ENCODE assay signal across 8 mouse cellular contexts in genomic region chr4:140684141-140684871, GRCm38 (mm10). TPM values are rescaled to one million over a fixed set of nuclear protein-coding genes. Genes with fewer than 3 reads are reported as not detected.
DNase-seq lines count a peak whose midpoint lies in the region; ATAC-seq and TF ChIP-seq lines count a peak whose summit lies in the region.

No protein-coding gene starts in this region.

- H3K4me3 ChIP-seq in MEL (ENCODE audit: control insufficient read depth in 1 of 2, insufficient read depth in 1 of 2, low read depth in 2 of 2, low read length in 2 of 2), result peak overlapping the region; percentile 3 to 27
- H3K4me3 ChIP-seq in heart, embryonic 14.5 days (ENCODE audit: control insufficient read depth in 1 of 2, insufficient read depth in 1 of 2, low read depth in 1 of 2, low read length in 2 of 2), result peak overlapping the region in 1 of 2 experiments; percentile 24; a peak in 2 of 4 replicates
- H3K4me3 ChIP-seq in limb, embryonic 15.5 days, result peak overlapping the region; percentile 10
- no peak overlapping the region for H3K4me3 ChIP-seq in midbrain, embryonic 14.5 days (replicated peaks; ENCODE audit: low read depth, low read length)

- H3K9me3 ChIP-seq in MEL (replicated peaks; ENCODE audit: insufficient read depth, low read length), result no peaks in the 10 kb centered on the region
- no peaks in the 10 kb centered on the region for H3K9me3 ChIP-seq in heart, embryonic 14.5 days (ENCODE audit: control insufficient read depth, low read length)
- no peaks in the 10 kb centered on the region for H3K9me3 ChIP-seq in limb, embryonic 15.5 days
- H3K9me3 ChIP-seq in midbrain, embryonic 14.5 days (ENCODE audit: control insufficient read depth, low read length), result no peaks in the 10 kb centered on the region

- TF ChIP-seq CTCF in MEL (IDR thresholded peaks at IDR 0.05 in 2 of 3, conservative IDR thresholded peaks at IDR 0.05 in 1 of 3; ENCODE audit: control insufficient read depth in 1 of 3, insufficient read depth in 1 of 3, low read depth in 2 of 3, low read length in 3 of 3, poor library complexity in 1 of 3, severe bottlenecking in 1 of 3), result no peak

- intact Hi-C loops in left cerebral cortex, postnatal 36 days (cut with DNase I), result loop anchor here (5.0 kb wide), 1 partner anchor 218 kb away; no protein-coding TSS in a partner anchor

- DNase-seq in MEL (ENCODE audit: low read depth, low spot score), result peak; percentile 83
- peak; percentile 76 for DNase-seq in embryo, embryonic 10 days (ENCODE audit: low spot score)
- peak; percentile 59 for DNase-seq in midbrain, embryonic 14.5 days
- DNase-seq in left cerebral cortex, postnatal 36 days (ENCODE audit: low spot score in 2 of 2), result no peak
- DNase-seq in layer of hippocampus, postnatal 14 days (ENCODE audit: low spot score in 2 of 2), result no peak

- peak overlapping the region; percentile 85 for H3K27ac ChIP-seq in MEL (ENCODE audit: control insufficient read depth, low read depth, low read length)
- H3K27ac ChIP-seq in heart, embryonic 14.5 days (replicated peaks in 1 of 2; ENCODE audit: control insufficient read depth in 1 of 2, insufficient read depth in 1 of 2, low read depth in 2 of 2, low read length in 2 of 2), result no peak overlapping the region
- no peak overlapping the region; the same call in 1 of the 2 replicates for H3K27ac ChIP-seq in limb, embryonic 15.5 days
- no peak overlapping the region for H3K27ac ChIP-seq in midbrain, embryonic 14.5 days (replicated peaks; ENCODE audit: low read depth, low read length)

- 5% methylated on average over 16 of the region's 16 CpGs for WGBS in heart, embryonic 14.5 days
- 2% methylated on average over 16 of the region's 16 CpGs for WGBS in limb, embryonic 15.5 days
- 10% methylated on average over 16 of the region's 16 CpGs for WGBS in midbrain, embryonic 14.5 days

- H3K27me3 ChIP-seq in MEL (ENCODE audit: control insufficient read depth in 1 of 2, insufficient read depth in 2 of 2, low read length in 2 of 2), result no peaks in the 10 kb centered on the region
- H3K27me3 ChIP-seq in heart, embryonic 14.5 days (ENCODE audit: control insufficient read depth, insufficient read depth, low read length), result no peaks in the 10 kb centered on the region
- no peaks in the 10 kb centered on the region for H3K27me3 ChIP-seq in limb, embryonic 15.5 days
- no peaks in the 10 kb centered on the region for H3K27me3 ChIP-seq in midbrain, embryonic 14.5 days (ENCODE audit: control insufficient read depth, insufficient read depth, low read length)

- ATAC-seq in heart, embryonic 14.5 days (ENCODE audit: insufficient number of reproducible peaks, insufficient read depth, low FRiP score, low read depth), result 0 out of 2 replicates have a peak, but pooled peaks have one; percentile 45
- ATAC-seq in limb, embryonic 15.5 days (ENCODE audit: insufficient number of reproducible peaks, low FRiP score, low TSS enrichment, low read depth), result 0 out of 2 replicates have a peak, but pooled peaks have one; percentile 22
- ATAC-seq in midbrain, embryonic 14.5 days (ENCODE audit: low FRiP score, low TSS enrichment), result no peak
- ATAC-seq in activated CD4-positive, CD25-positive, alpha-beta regulatory T cell, adult 4 months, result no peak

- peak overlapping the region; percentile 61 for H3K4me2 ChIP-seq in heart, embryonic 14.5 days (ENCODE audit: low read length)
- peak overlapping the region; percentile 43 for H3K4me2 ChIP-seq in limb, embryonic 15.5 days
- peak overlapping the region; percentile 27 for H3K4me2 ChIP-seq in midbrain, embryonic 14.5 days (ENCODE audit: low read length)

- no peaks in the 10 kb centered on the region for H3K79me2 ChIP-seq in MEL (ENCODE audit: control insufficient read depth, insufficient read depth, low read length, poor library complexity)

- peak; percentile 65 to 88 for TF ChIP-seq EP300 in MEL (IDR thresholded peaks at IDR 0.05; ENCODE audit: low read depth in 1 of 2, low read length in 2 of 2)

- peaks cover 5 to 21% of the 10 kb centered on the region in 2 experiments for H3K4me1 ChIP-seq in MEL (ENCODE audit: control insufficient read depth in 1 of 2, insufficient read depth in 2 of 2, low read length in 2 of 2)
- peaks cover 10 to 13% of the 10 kb centered on the region in 2 experiments for H3K4me1 ChIP-seq in heart, embryonic 14.5 days (ENCODE audit: control insufficient read depth in 2 of 2, insufficient read depth in 2 of 2, low read length in 2 of 2)
- peaks cover 30% of the 10 kb centered on the region for H3K4me1 ChIP-seq in limb, embryonic 15.5 days
- H3K4me1 ChIP-seq in midbrain, embryonic 14.5 days (ENCODE audit: control insufficient read depth, insufficient read depth, low read length), result peaks cover 8% of the 10 kb centered on the region; the same call in 1 of the 2 replicates

- H3K9ac ChIP-seq in MEL (ENCODE audit: control insufficient read depth, low read depth, low read length, poor library complexity, severe bottlenecking), result peak overlapping the region; percentile 76
- H3K9ac ChIP-seq in heart, embryonic 14.5 days (ENCODE audit: low read length), result peak overlapping the region; percentile 40; the same call in 1 of the 2 replicates
- H3K9ac ChIP-seq in limb, embryonic 15.5 days, result no peak overlapping the region
- no peak overlapping the region for H3K9ac ChIP-seq in midbrain, embryonic 14.5 days (replicated peaks; ENCODE audit: low read length)

- TF ChIP-seq POLR2A in MEL (IDR thresholded peaks at IDR 0.05; ENCODE audit: control insufficient read depth in 1 of 2, insufficient read depth in 1 of 2, low read depth in 1 of 2, low read length in 2 of 2, poor library complexity in 1 of 2), result peak; percentile 40 to 69; a peak in 2 of 4 replicates

- H3K36me3 ChIP-seq in MEL (ENCODE audit: control insufficient read depth in 1 of 2, insufficient read depth in 2 of 2, low read length in 2 of 2), result peaks cover 0 to 17% of the 10 kb centered on the region in 2 experiments; a peak in 2 of 4 replicates
- no peaks in the 10 kb centered on the region for H3K36me3 ChIP-seq in heart, embryonic 14.5 days (ENCODE audit: control insufficient read depth, insufficient read depth, low read length)
- H3K36me3 ChIP-seq in limb, embryonic 15.5 days, result no peaks in the 10 kb centered on the region
- no peaks in the 10 kb centered on the region for H3K36me3 ChIP-seq in midbrain, embryonic 14.5 days (ENCODE audit: control insufficient read depth, insufficient read depth, low read length)

- no peak for TF ChIP-seq RAD21 in MEL (IDR thresholded peaks at IDR 0.05; ENCODE audit: low read depth, low read length)

TF ChIP-seq in MEL, 35 proteins besides CTCF, POLR2A, EP300 and RAD21 (continues in another document):
- TF ChIP-seq KAT2A (conservative IDR thresholded peaks at IDR 0.05; ENCODE audit: low read depth, low read length) (no peak), ZKSCAN1 (IDR thresholded peaks at IDR 0.05; ENCODE audit: low read depth, low read length) (no peak), ZNF384 (IDR thresholded peaks at IDR 0.05; ENCODE audit: low read depth, low read length) (no peak), CHD1 (IDR thresholded peaks at IDR 0.05; ENCODE audit: low read depth, low read length) (no peak), UBTF (IDR thresholded peaks at IDR 0.05; ENCODE audit: borderline replicate concordance, insufficient read depth, low read depth, low read length) (no peak), NRF1 (IDR thresholded peaks at IDR 0.05; ENCODE audit: insufficient read depth, low read depth, low read length, poor library complexity, severe bottlenecking) (no peak), USF1 (IDR thresholded peaks at IDR 0.05; ENCODE audit: low read depth, low read length) (peak; percentile 75), MAX (IDR thresholded peaks at IDR 0.05; ENCODE audit: low read length) (peak; percentile 98), RCOR1 (IDR thresholded peaks at IDR 0.05; ENCODE audit: low read depth, low read length) (no peak), POLR2AphosphoS5 (IDR thresholded peaks at IDR 0.05; ENCODE audit: borderline replicate concordance, low read depth, low read length) (no peak), HCFC1 (IDR thresholded peaks at IDR 0.05; ENCODE audit: low read depth, low read length) (no peak; the same call in 1 of the 2 replicates)

RNA-seq across cellular contexts. Expression of gene Rcc2, which starts 16.0 kb away (rescaled TPM):
- total RNA-seq in MEL (2012; rRNA removed), result 267 and 270 TPM in 2 replicates
- polyA plus RNA-seq in MEL (2012; ENCODE audit: insufficient read depth in 1 of 2, insufficient read length in 2 of 2, low read depth in 1 of 2, low replicate concordance in 2 of 2, missing spikeins in 1 of 2), result 100 to 1,000 TPM; 254 to 427 TPM
- polyA plus RNA-seq in heart, embryonic 14.5 days (2014; fragmentation: Nextera tagmentation; extraction: Ambion mirVana), result 15.1 and 16.1 TPM in 2 replicates
- polyA plus RNA-seq in limb, embryonic 15.5 days (2015; fragmentation: Nextera tagmentation; extraction: Ambion mirVana), result 31.0 and 32.5 TPM in 2 replicates
- 21.2 and 21.5 TPM in 2 replicates for polyA plus RNA-seq in midbrain, embryonic 14.5 days (2014; fragmentation: Nextera tagmentation; extraction: Ambion mirVana)
- 10 to 100 TPM; 17.6 to 22.8 TPM for polyA plus RNA-seq in activated CD4-positive, CD25-positive, alpha-beta regulatory T cell, adult 4 months (2017; shearing (Covaris generic))
- total RNA-seq in left cerebral cortex, postnatal 36 days (2021), result 10 to 100 TPM; 74.7 to 84.4 TPM
- total RNA-seq in layer of hippocampus, postnatal 14 days (2021), result 10 to 100 TPM; 74.9 to 75.4 TPM

RNA-seq across cellular contexts. Expression of gene Arhgef10l, which starts 18.5 kb away (rescaled TPM):
- total RNA-seq in MEL (2012; rRNA removed), result 10.2 and 16.9 TPM in 2 replicates
- 10 to 100 TPM in 1 of 2 experiments, not detected in 1; 26.0 TPM for polyA plus RNA-seq in MEL (2012; ENCODE audit: insufficient read depth in 1 of 2, insufficient read length in 2 of 2, low read depth in 1 of 2, low replicate concordance in 2 of 2, missing spikeins in 1 of 2)
- 14.2 and 15.9 TPM in 2 replicates for polyA plus RNA-seq in heart, embryonic 14.5 days (2014; fragmentation: Nextera tagmentation; extraction: Ambion mirVana)
- 22.4 and 23.0 TPM in 2 replicates for polyA plus RNA-seq in limb, embryonic 15.5 days (2015; fragmentation: Nextera tagmentation; extraction: Ambion mirVana)
- 18.7 and 24.6 TPM in 2 replicates for polyA plus RNA-seq in midbrain, embryonic 14.5 days (2014; fragmentation: Nextera tagmentation; extraction: Ambion mirVana)
- not detected for polyA plus RNA-seq in activated CD4-positive, CD25-positive, alpha-beta regulatory T cell, adult 4 months (2017; shearing (Covaris generic))
- 10 to 100 TPM; 61.0 to 63.4 TPM for total RNA-seq in left cerebral cortex, postnatal 36 days (2021)
- 10 to 100 TPM; 48.8 to 50.8 TPM for total RNA-seq in layer of hippocampus, postnatal 14 days (2021)

RNA-seq across cellular contexts. Expression of gene Padi6, which starts 58.1 kb away (rescaled TPM):
- not detected in 2 replicates for total RNA-seq in MEL (2012; rRNA removed)
- not detected for polyA plus RNA-seq in MEL (2012; ENCODE audit: insufficient read depth in 1 of 2, insufficient read length in 2 of 2, low read depth in 1 of 2, low replicate concordance in 2 of 2, missing spikeins in 1 of 2)
- not detected in 2 replicates for polyA plus RNA-seq in heart, embryonic 14.5 days (2014; fragmentation: Nextera tagmentation; extraction: Ambion mirVana)
- polyA plus RNA-seq in limb, embryonic 15.5 days (2015; fragmentation: Nextera tagmentation; extraction: Ambion mirVana), result not detected in 2 replicates
- not detected in 2 replicates for polyA plus RNA-seq in midbrain, embryonic 14.5 days (2014; fragmentation: Nextera tagmentation; extraction: Ambion mirVana)
- not detected for polyA plus RNA-seq in activated CD4-positive, CD25-positive, alpha-beta regulatory T cell, adult 4 months (2017; shearing (Covaris generic))
- total RNA-seq in left cerebral cortex, postnatal 36 days (2021), result 1 to 10 TPM in 1 of 2 experiments, under 1 TPM in 1; 0.34 to 1.2 TPM
- total RNA-seq in layer of hippocampus, postnatal 14 days (2021), result under 1 TPM in 1 of 2 experiments, not detected in 1; 0.17 TPM

Comparison
In these comparisons a context has a peak if more than half of its experiments do, and no peak if none do; other contexts are left out.
1. DNase-seq: peak in MEL (single experiment), embryo, embryonic 10 days (single experiment) and midbrain, embryonic 14.5 days (single experiment); none in left cerebral cortex, postnatal 36 days (0 of 2) and layer of hippocampus, postnatal 14 days (0 of 2).
2. H3K9ac ChIP-seq: peak in MEL (single experiment) and heart, embryonic 14.5 days (single experiment); none in limb, embryonic 15.5 days (single experiment) and midbrain, embryonic 14.5 days (single experiment).
3. ATAC-seq: peak in heart, embryonic 14.5 days (single experiment) and limb, embryonic 15.5 days (single experiment); none in midbrain, embryonic 14.5 days (single experiment) and activated CD4-positive, CD25-positive, alpha-beta regulatory T cell, adult 4 months (single experiment).
4. RNA of gene Arhgef10l, which starts 18.5 kb away (polyA plus RNA-seq): 26.0 TPM in MEL, 18.7 to 24.6 TPM in midbrain, embryonic 14.5 days, 22.4 to 23.0 TPM in limb, embryonic 15.5 days and 14.2 to 15.9 TPM in heart, embryonic 14.5 days; not detected in activated CD4-positive, CD25-positive, alpha-beta regulatory T cell, adult 4 months; every median in the first group is over 10 times any median in the second.
5. Peak in every context shown above with its lines, with median percentiles within 50 percentile points of each other: H3K4me2 ChIP-seq.